Mouse (Mus musculus) ES-Bruce4 (cell line): ENCODE data around the gene Rnasel. TPM values are rescaled to one million over a fixed set of nuclear protein-coding genes. Genes with fewer than 3 reads are reported as not detected.

ENCODE experiments used
- H3K27ac ChIP-seq: 2 replicates; pipeline ENCODE4 v1.5.1; 2012; ENCODE audit warnings: low read length, inconsistent platforms; ENCODE audit not compliant: insufficient read depth
- H3K27me3 ChIP-seq: 2 replicates; pipeline ENCODE4 v1.6.1; 2012; ENCODE audit warnings: mild to moderate bottlenecking, low read length, inconsistent platforms; ENCODE audit not compliant: control insufficient read depth, poor library complexity, insufficient read depth, severe bottlenecking
- H3K36me3 ChIP-seq: 2 replicates; pipeline ENCODE4 v1.6.1; 2012; ENCODE audit warnings: inconsistent platforms, mild to moderate bottlenecking, low read length, moderate library complexity; ENCODE audit not compliant: control insufficient read depth, poor library complexity, insufficient read depth, severe bottlenecking
- H3K4me1 ChIP-seq: one replicate; pipeline ENCODE4 v1.8.1; 2011; ENCODE audit warnings: low read length; ENCODE audit not compliant: control insufficient read depth, insufficient read depth
- H3K4me3 ChIP-seq: 2 replicates; pipeline ENCODE4 v1.5.1; 2011; ENCODE audit warnings: low read depth, mild to moderate bottlenecking, low read length
- H3K9ac ChIP-seq: 2 replicates; pipeline ENCODE4 v1.6.1; 2012; ENCODE audit warnings: low read depth, mild to moderate bottlenecking, inconsistent platforms; ENCODE audit not compliant: poor library complexity, severe bottlenecking
- H3K9me3 ChIP-seq: replicated peaks from 2 replicates; pipeline ENCODE4 v1.6.1; 2012; ENCODE audit warnings: mild to moderate bottlenecking, low read length, inconsistent platforms; ENCODE audit not compliant: control insufficient read depth, poor library complexity, insufficient read depth, severe bottlenecking
- CTCF ChIP-seq: IDR thresholded peaks from one replicate; pipeline ENCODE4 v1.8.1; 2011; ENCODE audit warnings: low read depth, low read length
- EP300 ChIP-seq: IDR thresholded peaks from 2 replicates; pipeline ENCODE4 v1.6.1; 2011; ENCODE audit warnings: low read depth, low read length; ENCODE audit not compliant: insufficient read depth
- POLR2A ChIP-seq: IDR thresholded peaks from one replicate; pipeline ENCODE4 v1.8.1; 2011; ENCODE audit warnings: low read length; ENCODE audit not compliant: insufficient read depth
- polyA plus RNA-seq: library from polyadenylated mRNA; stranded (reverse); fragments of >200 nt; gene quantifications from 2 replicates; pipeline ENCODE4 v1.2.4, GENCODE M21; 2011; ENCODE audit warnings: low read depth; ENCODE audit not compliant: missing spikeins, insufficient read depth, insufficient read length

Rnasel gene
- polyA plus RNA-seq, 1 experiment, result 1.1 TPM

DNA sequence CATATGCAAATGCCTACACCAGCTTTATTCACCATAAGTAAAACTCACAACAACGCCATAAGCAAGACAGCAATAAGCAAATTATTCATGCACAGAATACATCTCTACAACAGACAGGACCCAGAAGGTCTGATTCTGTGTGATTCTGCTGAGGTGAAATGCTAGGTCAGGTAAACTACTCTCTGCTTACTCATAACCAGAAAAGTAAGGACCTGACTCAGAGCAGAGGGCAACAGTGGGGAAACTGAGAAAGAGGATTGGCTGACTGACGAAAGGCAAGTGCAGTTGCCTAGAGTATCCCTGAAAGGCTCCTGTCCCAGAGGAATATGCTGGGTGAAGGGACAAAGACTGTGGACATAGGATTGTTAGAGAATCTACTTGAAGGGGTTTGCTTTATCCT is 36.6 kb upstream of the Rnasel start:
- H3K27ac ChIP-seq, result no peak overlapping the region
- no peaks in the 10 kb centered on the region for H3K36me3 ChIP-seq
- no peak overlapping the region for H3K4me3 ChIP-seq
- no peaks in the 10 kb centered on the region for H3K9me3 ChIP-seq
- TF ChIP-seq EP300, result no peak
- no peak for TF ChIP-seq POLR2A
- TF ChIP-seq CTCF, result no peak
- no peaks in the 10 kb centered on the region for H3K27me3 ChIP-seq
- no peaks in the 10 kb centered on the region for H3K4me1 ChIP-seq
- H3K9ac ChIP-seq, result no peak overlapping the region

DNA sequence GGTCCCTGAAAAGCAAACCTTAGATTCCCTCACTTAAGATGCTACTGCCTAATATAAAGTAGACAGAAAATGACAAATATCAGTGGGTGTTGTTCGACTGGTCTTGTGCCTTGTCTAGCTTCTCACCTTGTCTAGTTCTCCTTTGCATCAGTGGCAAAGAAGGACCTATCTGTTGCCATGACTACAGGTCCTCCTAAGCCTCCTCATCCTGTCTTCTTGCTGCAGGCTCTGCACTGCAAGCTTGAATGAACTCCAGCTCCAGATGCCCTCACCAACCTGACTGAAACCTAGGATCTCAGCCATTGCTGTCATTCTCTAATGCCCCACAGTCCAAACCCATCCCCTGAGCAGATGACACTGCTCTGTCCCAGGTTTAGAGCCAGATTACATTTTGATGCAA is 31.2 kb upstream of the Rnasel start:
- Histone ChIP-seq H3K9me3 (no peaks in the 10 kb centered on the region), H3K36me3 (no peaks in the 10 kb centered on the region), H3K4me3 (no peak overlapping the region), H3K27ac (no peak overlapping the region), H3K27me3 (no peaks in the 10 kb centered on the region), H3K4me1 (no peaks in the 10 kb centered on the region), H3K9ac (no peak overlapping the region)
- no peak for TF ChIP-seq POLR2A
- TF ChIP-seq CTCF, result no peak
- no peak for TF ChIP-seq EP300

DNA sequence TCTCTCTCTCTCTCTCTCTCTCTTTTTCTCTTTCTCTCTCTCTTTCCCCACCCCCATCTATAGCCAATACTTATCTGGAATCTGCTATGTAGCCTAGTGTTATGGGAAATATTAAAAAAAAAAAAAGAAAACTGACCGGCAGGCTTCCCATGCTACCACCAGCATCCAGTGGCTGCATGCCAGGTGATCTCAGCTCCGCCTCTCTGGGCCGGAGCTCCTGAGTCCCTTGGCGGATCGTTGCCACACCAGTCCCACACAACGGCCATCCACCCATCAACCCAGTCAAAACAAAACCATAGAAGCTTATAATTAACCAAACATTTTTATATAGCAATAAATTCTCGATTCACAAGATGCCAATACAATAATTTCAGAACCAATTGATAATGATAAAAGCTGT is 28.3 kb upstream of the Rnasel start:
- no peak for TF ChIP-seq POLR2A
- no peaks in the 10 kb centered on the region for H3K36me3 ChIP-seq
- H3K27ac ChIP-seq, result no peak overlapping the region
- no peak overlapping the region for H3K9ac ChIP-seq
- H3K27me3 ChIP-seq, result no peaks in the 10 kb centered on the region
- no peak overlapping the region for H3K4me3 ChIP-seq
- no peaks in the 10 kb centered on the region for H3K9me3 ChIP-seq
- H3K4me1 ChIP-seq, result no peaks in the 10 kb centered on the region

DNA sequence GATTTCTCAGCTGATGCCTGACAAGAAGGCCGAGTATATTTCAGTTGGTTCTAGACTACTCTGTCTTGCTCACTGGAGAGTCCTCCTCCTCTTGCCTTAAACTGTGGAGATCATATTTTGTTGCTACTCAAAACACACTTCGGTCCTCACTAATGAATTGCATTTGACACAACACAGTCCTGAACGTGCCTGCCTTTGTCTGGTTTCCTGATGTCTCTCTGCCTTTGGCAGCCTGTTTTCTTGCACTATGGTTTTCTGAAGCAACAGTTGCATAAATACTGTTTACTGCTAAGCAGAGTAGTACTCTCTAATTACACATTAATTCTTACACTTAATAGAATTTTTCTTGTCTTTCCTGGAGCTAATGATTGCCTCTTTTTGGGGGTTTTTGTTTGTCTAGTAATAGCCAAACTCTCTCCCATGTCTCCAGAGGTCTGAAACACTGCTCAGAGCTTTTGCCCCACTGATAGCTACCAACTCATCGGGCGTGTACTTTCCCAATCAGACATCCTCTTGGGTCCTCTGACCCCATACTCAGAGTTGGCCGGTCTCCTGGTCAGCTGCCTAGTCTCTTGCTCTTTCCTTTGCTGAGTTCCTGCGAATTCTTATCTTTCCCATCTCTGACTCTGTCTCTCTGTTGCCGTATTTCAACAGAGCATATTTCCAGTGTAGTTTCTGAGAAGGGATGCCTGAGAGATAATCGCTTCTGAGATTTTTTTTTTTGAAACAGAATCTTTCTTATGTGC is 27.5 kb upstream of the Rnasel start:
- Histone ChIP-seq H3K4me3 (no peak overlapping the region), H3K4me1 (no peaks in the 10 kb centered on the region), H3K9me3 (no peaks in the 10 kb centered on the region), H3K9ac (no peak overlapping the region), H3K27ac (no peak overlapping the region), H3K36me3 (no peaks in the 10 kb centered on the region), H3K27me3 (no peaks in the 10 kb centered on the region)
- TF ChIP-seq CTCF, result no peak

DNA sequence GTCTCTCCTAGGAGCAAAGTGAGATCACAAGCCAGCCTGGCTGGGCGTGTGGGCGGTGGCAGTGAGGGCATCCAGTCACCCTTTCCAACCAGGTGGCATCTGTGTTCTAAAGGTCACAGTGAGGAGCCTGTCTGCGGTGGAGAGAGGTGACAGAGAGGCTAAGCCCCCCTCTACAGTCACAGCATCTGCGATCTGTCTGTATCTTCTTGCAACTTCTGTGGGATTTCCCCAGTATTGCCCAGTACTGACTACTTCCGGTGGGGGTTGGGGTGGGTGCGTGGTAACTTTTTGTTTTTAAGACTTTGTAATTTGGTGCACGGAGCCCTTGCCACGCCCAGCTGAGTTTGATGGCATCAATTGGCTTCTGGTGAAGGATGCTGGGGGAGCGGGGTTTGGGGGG is 25.8 kb upstream of the Rnasel start:
- H3K27me3 ChIP-seq, result no peaks in the 10 kb centered on the region
- no peak overlapping the region for H3K4me3 ChIP-seq

DNA sequence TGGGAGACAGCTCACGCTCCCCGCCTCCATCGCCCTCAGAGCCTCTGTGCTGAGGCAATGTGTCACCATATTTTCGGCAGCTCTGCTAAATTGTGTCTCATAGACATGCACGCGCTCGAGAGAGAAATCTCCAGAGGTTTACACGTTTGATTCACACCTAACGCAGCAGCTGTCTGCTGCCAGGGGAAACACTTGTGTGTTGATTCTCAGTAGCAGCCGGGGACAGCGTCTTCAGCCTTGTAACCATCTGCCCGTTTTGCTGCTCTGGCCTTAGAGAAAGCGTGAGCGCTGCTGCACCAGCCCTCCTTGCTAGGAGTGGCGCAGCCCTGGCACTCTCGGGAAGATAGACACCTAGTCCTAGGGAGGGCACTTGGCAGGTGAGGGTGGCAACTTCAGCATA is 22.6 kb upstream of the Rnasel start:
- TF ChIP-seq EP300, result no peak
- no peak for TF ChIP-seq POLR2A
- no peak for TF ChIP-seq CTCF
- Histone ChIP-seq H3K27me3 (no peaks in the 10 kb centered on the region), H3K4me1 (peaks cover 3% of the 10 kb centered on the region), H3K9ac (no peak overlapping the region), H3K9me3 (no peaks in the 10 kb centered on the region), H3K4me3 (no peak overlapping the region), H3K36me3 (no peaks in the 10 kb centered on the region), H3K27ac (no peak overlapping the region)

More for the DNA sequence above, 25.8 kb upstream of the Rnasel start:
- Histone ChIP-seq H3K9ac (no peak overlapping the region), H3K9me3 (no peaks in the 10 kb centered on the region), H3K4me1 (no peaks in the 10 kb centered on the region), H3K36me3 (no peaks in the 10 kb centered on the region), H3K27ac (no peak overlapping the region)
- TF ChIP-seq CTCF (no peak), EP300 (no peak), POLR2A (no peak)
